Mouse (Mus musculus) brown adipose tissue, adult 24 weeks (tissue): Measurements from ENCODE around the gene Pmm2. TPM values are rescaled to one million over a fixed set of nuclear protein-coding genes. Genes with fewer than 3 reads are reported as not detected.

Source experiments
- H3K27ac ChIP-seq: fragments of 200-500 bp; replicated peaks from 2 replicates; pipeline ENCODE4 v1.5.1; 2012; ENCODE audit warnings: low read depth, mild to moderate bottlenecking, low read length
- H3K4me1 ChIP-seq: fragments of 200-500 bp; 2 replicates; pipeline ENCODE4 v1.6.1; 2012; ENCODE audit warnings: low read length, mixed read lengths; ENCODE audit not compliant: control insufficient read depth, insufficient read depth, insufficient read length
- H3K4me3 ChIP-seq: fragments of 200-500 bp; 2 replicates; pipeline ENCODE4 v1.5.1; 2012; ENCODE audit warnings: low read depth, mild to moderate bottlenecking, low read length, moderate library complexity; ENCODE audit not compliant: insufficient read depth
- polyA plus RNA-seq: library from polyadenylated mRNA; stranded (reverse); fragments of >200 nt; gene quantifications from 2 replicates; pipeline ENCODE4 v1.2.4, GENCODE M21; 2012; ENCODE audit not compliant: missing spikeins, insufficient read depth, insufficient read length

The Pmm2 gene
- polyA plus RNA-seq, 1 experiment: 62.0 TPM

GRCm38 (mm10) chr16:8667814-8668213 lies 30.3 kb downstream of the Pmm2 start:
- H3K4me3 ChIP-seq: no peak overlapping the region
- peak overlapping the region; percentile 80 for H3K27ac ChIP-seq
- H3K4me1 ChIP-seq: peaks cover 68% of the 10 kb centered on the region

- no peak overlapping the region for H3K4me3 ChIP-seq
- H3K27ac ChIP-seq: no peak overlapping the region
- peaks cover 62% of the 10 kb centered on the region for H3K4me1 ChIP-seq
Measured at GRCm38 (mm10) chr16:8668386-8668785, 30.9 kb downstream of the Pmm2 start.

- peak overlapping the region; percentile 13; the same call in 1 of the 2 replicates for H3K4me3 ChIP-seq
- H3K27ac ChIP-seq: peak overlapping the region; percentile 38; the same call in 1 of the 2 replicates
- H3K4me1 ChIP-seq: peaks cover 52% of the 10 kb centered on the region
Measured at GRCm38 (mm10) chr16:8669432-8669831, 32.0 kb downstream of the Pmm2 start.

- Histone ChIP-seq H3K4me1 (peaks cover 43% of the 10 kb centered on the region), H3K27ac (peak overlapping the region; percentile 90), H3K4me3 (peak overlapping the region; percentile 70)
Measured at GRCm38 (mm10) chr16:8670041-8671035, 32.9 kb downstream of the Pmm2 start.

GRCm38 (mm10) chr16:8671551-8672349 lies 34.3 kb downstream of the Pmm2 start, which contains the start of gene Carhsp1:
Carhsp1 (minus strand) TSS chr16:8672155.
- peak within 1 kb of the TSS; percentile 90 for H3K27ac ChIP-seq
- peak within 1 kb of the TSS; percentile 70 for H3K4me3 ChIP-seq
- H3K4me1 ChIP-seq: peaks cover 31% of the 10 kb centered on the region

- H3K4me1 ChIP-seq: peaks cover 26% of the 10 kb centered on the region
- peak overlapping the region; percentile 42; the same call in 1 of the 2 replicates for H3K4me3 ChIP-seq
Measured at GRCm38 (mm10) chr16:8672350-8672687, 34.8 kb downstream of the Pmm2 start.

GRCm38 (mm10) chr16:8672811-8673210 lies 35.3 kb downstream of the Pmm2 start:
- peaks cover 21% of the 10 kb centered on the region for H3K4me1 ChIP-seq
- H3K27ac ChIP-seq: no peak overlapping the region
- H3K4me3 ChIP-seq: no peak overlapping the region

More at GRCm38 (mm10) chr16:8672350-8672687, 34.8 kb downstream of the Pmm2 start:
- H3K27ac ChIP-seq: no peak overlapping the region

GRCm38 (mm10) chr16:8673343-8673742 lies 35.9 kb downstream of the Pmm2 start:
- Histone ChIP-seq H3K27ac (no peak overlapping the region), H3K4me1 (peaks cover 17% of the 10 kb centered on the region), H3K4me3 (no peak overlapping the region)

GRCm38 (mm10) chr16:8674165-8674564 lies 36.7 kb downstream of the Pmm2 start:
- Histone ChIP-seq H3K4me3 (no peak overlapping the region; the same call in 1 of the 2 replicates), H3K4me1 (peaks cover 10% of the 10 kb centered on the region), H3K27ac (no peak overlapping the region)

- Histone ChIP-seq H3K4me3 (no peak overlapping the region), H3K27ac (no peak overlapping the region), H3K4me1 (peaks cover 1% of the 10 kb centered on the region; the same call in 1 of the 2 replicates)
Measured at GRCm38 (mm10) chr16:8675559-8675958, 38.1 kb downstream of the Pmm2 start.

- no peak overlapping the region for H3K4me3 ChIP-seq
- no peak overlapping the region for H3K27ac ChIP-seq
Measured at GRCm38 (mm10) chr16:8676228-8676627, 38.8 kb downstream of the Pmm2 start.

GRCm38 (mm10) chr16:8676800-8677199 lies 39.3 kb downstream of the Pmm2 start:
- H3K27ac ChIP-seq: no peak overlapping the region
- no peaks in the 10 kb centered on the region for H3K4me1 ChIP-seq
- no peak overlapping the region for H3K4me3 ChIP-seq

More at GRCm38 (mm10) chr16:8676228-8676627, 38.8 kb downstream of the Pmm2 start:
- H3K4me1 ChIP-seq: no peaks in the 10 kb centered on the region

- Histone ChIP-seq H3K4me1 (no peaks in the 10 kb centered on the region), H3K4me3 (no peak overlapping the region), H3K27ac (no peak overlapping the region)
Measured at GRCm38 (mm10) chr16:8678035-8678434, 40.6 kb downstream of the Pmm2 start.

GRCm38 (mm10) chr16:8678676-8679075 lies 41.2 kb downstream of the Pmm2 start:
- no peak overlapping the region for H3K4me3 ChIP-seq
- H3K4me1 ChIP-seq: no peaks in the 10 kb centered on the region
- H3K27ac ChIP-seq: no peak overlapping the region

- no peak overlapping the region for H3K27ac ChIP-seq
- H3K4me1 ChIP-seq: no peaks in the 10 kb centered on the region
- no peak overlapping the region for H3K4me3 ChIP-seq
Measured at GRCm38 (mm10) chr16:8679780-8680179, 42.3 kb downstream of the Pmm2 start.
